Mouse (Mus musculus): ENCODE measurements around the gene Spon1.

The Spon1 gene

DNA sequence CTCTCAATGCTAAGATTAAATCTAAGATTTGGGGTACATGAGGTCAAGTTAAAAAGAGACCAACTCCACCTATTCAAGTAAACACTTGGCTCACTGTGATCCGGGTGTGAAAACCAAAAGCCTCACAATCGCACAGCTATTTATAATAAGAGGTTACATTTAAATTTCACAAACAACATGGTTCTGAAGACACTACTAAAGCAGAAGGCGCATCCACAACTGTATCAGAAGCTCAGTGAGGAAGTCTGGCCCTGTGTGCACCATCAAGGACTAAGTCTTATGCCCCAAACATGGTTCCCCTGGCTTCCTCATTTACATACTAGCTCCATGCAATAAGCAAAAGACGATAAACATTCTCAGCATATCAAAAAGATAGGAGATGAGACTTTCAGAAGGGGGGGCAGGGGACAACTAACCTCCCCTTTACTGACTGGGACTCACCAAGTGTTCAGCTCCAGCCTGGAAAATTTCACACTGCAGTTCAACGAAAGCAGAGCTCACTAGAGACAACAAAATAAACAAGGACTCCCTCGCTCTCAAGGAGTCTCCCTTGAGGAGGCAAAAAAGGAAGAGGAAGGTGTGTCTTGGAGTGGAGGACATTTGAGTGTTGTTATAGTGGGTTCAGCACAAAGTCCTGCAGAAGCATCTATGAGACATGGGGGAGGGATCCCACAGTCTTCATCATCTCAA is 320.4 kb downstream of the Spon1 start:
- peak; percentile 39 for DNase-seq (ENCODE audit: low read depth, low spot score)

GRCm38 (mm10) chr7:114087341-114087740 is 321.5 kb downstream of the Spon1 start:
- DNase-seq (ENCODE audit: low read depth, low spot score) = peak; percentile 58

GRCm38 (mm10) chr7:114087986-114088385 is 322.2 kb downstream of the Spon1 start:
- peak; percentile 75 for DNase-seq (ENCODE audit: low read depth, low spot score)

DNA sequence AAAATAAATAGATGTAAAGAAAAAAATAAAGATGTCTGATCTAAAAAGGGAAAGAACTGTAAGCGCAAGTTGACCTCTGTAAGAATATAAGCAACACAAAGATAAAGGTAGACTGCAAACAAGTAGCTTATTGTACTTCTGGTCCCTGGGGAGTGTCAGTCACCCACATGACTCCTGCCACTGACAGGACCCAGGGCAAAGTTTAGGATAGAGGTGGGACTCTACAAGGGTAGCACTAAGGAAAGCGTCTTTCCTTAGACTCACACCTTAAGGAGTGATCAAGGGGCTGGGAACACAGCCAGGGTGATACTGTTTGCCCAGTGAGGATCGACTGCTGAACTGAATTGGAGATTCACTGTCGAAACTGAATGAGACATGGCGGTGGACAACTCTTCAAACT is 323.1 kb downstream of the Spon1 start:
- DNase-seq (ENCODE audit: low read depth, low spot score) = no peak

DNA sequence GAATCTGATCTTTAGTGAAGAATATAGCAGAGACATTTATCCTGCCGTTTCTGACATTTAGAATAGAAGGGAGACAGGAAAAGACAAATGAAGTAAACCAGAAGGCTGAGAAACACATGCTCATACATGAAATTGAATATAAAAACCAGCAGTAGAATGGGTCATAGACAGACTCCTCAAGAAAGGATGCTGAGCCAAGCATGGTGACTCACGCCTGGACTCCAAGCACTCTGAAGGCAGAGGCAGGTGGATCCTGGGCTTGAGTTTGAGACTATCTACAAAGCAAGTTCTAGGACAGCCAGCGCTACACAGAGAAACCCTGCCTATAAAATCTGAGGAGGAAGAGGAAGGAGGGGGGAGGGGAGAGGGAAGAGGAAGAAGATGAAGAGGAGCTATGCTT is 324.4 kb downstream of the Spon1 start:
- no peak for DNase-seq (ENCODE audit: low read depth, low spot score)

DNA sequence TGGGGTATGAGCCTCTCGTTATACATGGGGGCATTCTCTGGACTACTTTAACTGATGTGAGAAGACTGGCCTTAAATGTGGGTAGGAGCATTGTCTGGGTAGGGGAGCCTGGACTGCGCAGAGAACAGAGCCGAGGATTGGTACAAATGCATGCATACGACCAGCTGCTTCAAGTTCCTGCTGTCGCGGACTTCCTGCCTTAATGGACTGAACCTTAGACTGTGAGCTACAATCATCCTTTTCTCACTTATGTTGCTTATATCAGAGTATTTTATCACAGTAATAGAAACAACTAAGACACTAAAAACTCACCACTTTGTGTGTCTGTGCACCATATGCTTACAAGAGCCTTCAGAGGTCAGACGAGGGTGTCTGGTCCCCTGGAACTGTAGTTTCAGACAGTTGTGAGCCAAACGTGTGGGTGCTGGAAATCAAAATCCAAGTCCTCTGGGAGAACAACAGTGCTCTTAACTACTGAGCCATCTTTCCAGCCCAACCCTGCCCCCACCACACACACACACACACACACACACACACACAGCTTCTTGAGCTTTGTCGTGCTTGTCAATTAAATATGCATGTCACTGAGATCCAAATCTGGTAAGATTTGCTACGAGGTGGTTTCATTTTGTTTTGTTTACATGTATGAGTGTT is 325.2 kb downstream of the Spon1 start:
- peak; percentile 45 for DNase-seq (ENCODE audit: low read depth, low spot score)

Measured in CD4-positive, CD25-positive, alpha-beta regulatory T cell, adult 2 months (primary cell).